Mouse (Mus musculus) left cerebral cortex, postnatal 25 days (tissue): ENCODE measurements around the gene Nat8f4. TPM values are rescaled to one million over a fixed set of nuclear protein-coding genes. Genes with fewer than 3 reads are reported as not detected.

Experiments
- DNase-seq, 2 experiments: peaks; one replicate each; pipeline ENCODE4 v3.0.0; 2022; ENCODE audit warnings: low spot score in 2 of 2, mixed read lengths in 1 of 2
- intact Hi-C: fragments of 180-260 bp; cut with DNase I; formaldehyde crosslinking; loops from one replicate; pipeline ENCODE4 v1.15.1; 2025
- total RNA-seq, 2 experiments: library from RNA; stranded (reverse); gene quantifications; 2 replicates each; pipeline ENCODE4 v1.2.3; 2021

Gene Nat8f4
- total RNA-seq, 2 experiments from 2014 or later, result 6.5 TPM

DNA sequence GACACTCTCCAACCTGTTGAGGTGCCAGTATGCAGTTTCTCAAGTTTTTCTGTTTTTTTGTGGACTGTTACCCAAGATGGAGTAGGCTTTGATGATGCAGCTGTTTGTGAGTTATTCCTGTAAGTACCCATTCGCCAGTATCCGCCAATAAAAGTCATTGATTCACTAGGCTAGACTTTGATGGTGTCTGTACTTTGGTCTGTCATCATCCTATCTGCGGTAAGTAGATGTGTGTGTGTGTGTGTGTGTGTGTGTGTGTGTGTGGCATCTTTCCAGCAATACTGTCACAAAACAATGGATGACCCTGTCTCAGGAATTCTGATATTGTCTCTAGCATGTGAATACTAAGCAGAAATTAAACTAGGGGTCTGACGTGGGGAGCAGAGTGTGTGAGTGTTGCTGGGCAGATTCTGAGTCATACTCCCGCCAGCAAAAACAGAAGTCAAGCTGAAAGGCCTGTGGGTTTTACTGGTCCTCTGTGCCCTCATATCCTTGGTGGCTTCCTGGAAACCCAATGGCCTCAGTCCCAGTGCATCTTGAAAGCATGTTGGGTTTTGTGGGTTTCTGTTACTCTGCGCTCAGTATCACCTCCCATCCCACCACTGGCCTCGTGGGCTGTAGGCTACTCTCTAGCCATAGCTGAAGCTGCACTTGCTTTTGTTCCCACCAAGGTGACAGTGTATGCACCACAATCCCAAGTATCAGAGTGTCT, 53.5 kb downstream of the Nat8f4 start:
- intact Hi-C loops, result no loop called here
- no peak for DNase-seq

DNA sequence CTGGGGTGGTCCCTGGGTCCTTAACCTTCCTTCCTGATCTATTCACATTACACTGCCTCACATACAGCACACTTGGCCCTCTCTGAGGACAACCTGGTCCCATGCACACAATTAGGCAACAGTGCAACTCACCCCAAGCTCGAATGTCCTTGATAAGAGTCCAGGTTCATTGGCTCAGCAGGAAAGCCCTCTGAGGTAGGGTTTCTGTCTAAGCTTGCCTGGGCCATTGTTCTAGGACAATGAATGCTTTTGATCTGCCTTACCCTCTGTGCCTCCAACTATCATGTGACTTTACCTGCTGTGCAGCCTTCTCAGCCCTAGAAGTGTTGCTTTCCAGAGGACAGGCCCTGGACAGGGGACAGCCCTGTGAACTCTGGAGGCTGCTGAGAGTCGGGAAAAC, 55.4 kb downstream of the Nat8f4 start:
- intact Hi-C loops, result no loop called here
- DNase-seq, result no peak

Other genes starting within 250 kb of the Nat8f4 start
- 1 to 10 TPM; 1.8 to 3.6 TPM for gene Nat8f7, start 191.7 kb downstream of the Nat8f4 start, total RNA-seq
- gene Nat8f3, start 139.1 kb downstream of the Nat8f4 start, total RNA-seq, result 1 to 10 TPM; 3.6 to 3.8 TPM
- gene Nat8f6, start 83.9 kb downstream of the Nat8f4 start, total RNA-seq, result 1 to 10 TPM; 2.1 to 2.6 TPM
- 1 to 10 TPM; 5.8 to 6.2 TPM for gene Nat8f5, start 83.9 kb downstream of the Nat8f4 start, total RNA-seq
- 1 to 10 TPM; 2.6 to 3.5 TPM for gene Nat8, start 72.8 kb downstream of the Nat8f4 start, total RNA-seq
- 1 to 10 TPM; 1.0 to 2.1 TPM for gene Nat8f2, start 35.7 kb downstream of the Nat8f4 start, total RNA-seq
- gene Tprkb, start 7.0 kb upstream of the Nat8f4 start, total RNA-seq, result 10 to 100 TPM; 47.6 to 53.0 TPM
- gene Nat8f1, start 10.8 kb upstream of the Nat8f4 start, total RNA-seq, result 10 to 100 TPM; 30.5 to 30.7 TPM
- gene Dusp11, start 56.8 kb upstream of the Nat8f4 start, total RNA-seq, result 10 to 100 TPM; 69.9 to 89.7 TPM
- gene Figla, start 111.3 kb upstream of the Nat8f4 start, total RNA-seq, result not detected
- 100 to 1,000 TPM; 232 to 242 TPM for gene Add2, start 123.8 kb upstream of the Nat8f4 start, total RNA-seq